Mouse (Mus musculus) embryonic facial prominence, embryonic 12.5 days (tissue): ENCODE data around the gene Crybg3. TPM values are rescaled to one million over a fixed set of nuclear protein-coding genes. Genes with fewer than 3 reads are reported as not detected.

ENCODE experiments used
- ATAC-seq: fragments of 200-750 bp; cut with Nextera tagmentation; 2 replicates; pipeline ENCODE4 v1.8.0; 2017; ENCODE audit not compliant: insufficient number of reproducible peaks, insufficient read depth, low FRiP score, low TSS enrichment
- H3K27ac ChIP-seq: fragments of 300-500 bp; sonication (generic); 2 replicates; pipeline ENCODE4 v1.5.1; 2016; ENCODE audit warnings: mild to moderate bottlenecking
- H3K27me3 ChIP-seq: fragments of 300-500 bp; sonication (generic); 2 replicates; pipeline ENCODE4 v1.6.1; 2016; ENCODE audit warnings: mild to moderate bottlenecking, moderate library complexity
- H3K36me3 ChIP-seq: fragments of 300-500 bp; sonication (generic); 2 replicates; pipeline ENCODE4 v1.6.1; 2016; ENCODE audit warnings: mild to moderate bottlenecking
- H3K4me1 ChIP-seq: fragments of 300-500 bp; sonication (generic); 2 replicates; pipeline ENCODE4 v1.6.1; 2016
- H3K4me2 ChIP-seq: fragments of 300-500 bp; sonication (generic); replicated peaks from 2 replicates; pipeline ENCODE4 v1.6.1; 2016; ENCODE audit warnings: mild to moderate bottlenecking, moderate library complexity
- H3K4me3 ChIP-seq: fragments of 300-500 bp; sonication (generic); 2 replicates; pipeline ENCODE4 v1.5.1; 2016; ENCODE audit warnings: mild to moderate bottlenecking
- H3K9ac ChIP-seq: fragments of 300-500 bp; sonication (generic); 2 replicates; pipeline ENCODE4 v1.6.1; 2016; ENCODE audit warnings: mild to moderate bottlenecking, moderate library complexity
- H3K9me3 ChIP-seq: fragments of 300-500 bp; sonication (generic); 2 replicates; pipeline ENCODE4 v1.6.1; 2016; ENCODE audit warnings: mild to moderate bottlenecking, moderate library complexity
- WGBS: fragments of 180-500 bp; shearing (Covaris S2); methylation state at CpG from one replicate; pipeline ENCODE4 v1.1.7; 2016; 5-methylcytosine and 5-hydroxymethylcytosine counted together
- polyA plus RNA-seq: library from polyadenylated mRNA; unstranded; fragments of >200 nt; fragmentation: Nextera tagmentation; extraction: Ambion mirVana; gene quantifications from 2 replicates; pipeline ENCODE4 v1.2.1, GENCODE M21; 2016

The Crybg3 gene
- polyA plus RNA-seq, 1 experiment from 2014 or later = 8.8 TPM

DNA sequence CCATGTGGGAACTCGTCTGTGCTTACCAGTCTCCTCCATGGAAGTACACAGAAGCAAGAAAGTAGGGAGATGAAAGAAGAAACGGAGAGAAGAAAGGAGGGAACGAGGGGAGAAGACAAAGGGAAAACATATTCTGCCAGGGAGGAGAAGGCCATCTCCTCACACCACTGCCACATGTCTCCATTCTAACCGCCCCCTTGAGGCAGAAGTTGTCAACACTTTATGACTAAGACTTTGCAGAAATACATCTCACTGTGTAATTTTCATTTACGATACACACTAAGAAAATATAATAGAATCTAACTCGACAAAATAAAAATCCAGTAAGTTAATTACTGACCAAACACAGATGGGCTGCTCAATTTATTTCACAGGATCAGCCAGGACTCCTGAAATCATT, 73.8 kb downstream of the Crybg3 start:
- no peak for ATAC-seq
- Histone ChIP-seq H3K9ac (no peak overlapping the region), H3K4me3 (no peak overlapping the region), H3K27ac (no peak overlapping the region), H3K36me3 (peaks cover 9% of the 10 kb centered on the region; the same call in 1 of the 2 replicates), H3K4me1 (no peaks in the 10 kb centered on the region), H3K9me3 (0 out of 2 replicates have a peak, but pooled peaks cover 7% of the 10 kb centered on the region), H3K4me2 (no peak overlapping the region), H3K27me3 (no peaks in the 10 kb centered on the region)
- WGBS = 71% methylated on average over 6 of the region's 6 CpGs

DNA sequence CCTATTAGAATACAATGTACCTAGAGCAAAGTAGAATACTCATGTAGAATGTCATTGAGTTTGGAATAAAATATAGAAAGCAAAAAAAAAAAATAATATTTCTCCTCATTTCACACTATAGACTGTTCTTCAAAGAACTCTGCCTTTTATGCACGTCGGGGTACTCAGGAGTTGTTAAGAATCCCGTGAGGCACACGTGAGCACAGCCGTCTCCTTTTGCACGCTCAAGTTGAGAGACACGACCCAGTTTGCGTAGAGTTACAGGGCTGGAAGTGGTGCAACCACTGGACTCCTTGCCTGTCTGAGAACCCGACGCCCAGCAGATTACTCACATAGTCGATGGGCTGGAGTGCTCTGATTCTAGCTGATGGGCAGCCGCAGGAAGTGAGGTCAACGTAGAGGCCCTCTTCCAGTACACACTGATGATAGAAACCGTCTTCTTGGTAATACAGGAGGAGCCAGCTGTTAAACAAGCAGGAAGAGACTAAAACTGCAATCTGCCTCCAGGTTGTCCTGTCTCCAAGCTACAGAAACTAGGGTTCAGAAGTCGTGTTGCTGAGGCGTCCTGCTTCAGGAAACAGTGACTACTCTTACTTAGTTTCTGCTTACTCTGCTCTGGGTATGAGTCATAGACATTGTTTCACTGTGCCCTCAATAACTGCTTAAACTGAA, 78.9 kb downstream of the Crybg3 start:
- no peak for ATAC-seq
- H3K4me2 ChIP-seq = no peak overlapping the region
- peaks cover 6% of the 10 kb centered on the region for H3K4me1 ChIP-seq
- WGBS = 82% methylated on average over 16 of the region's 16 CpGs
- no peak overlapping the region for H3K9ac ChIP-seq
- no peak overlapping the region for H3K4me3 ChIP-seq
- no peaks in the 10 kb centered on the region for H3K36me3 ChIP-seq
- no peaks in the 10 kb centered on the region for H3K27me3 ChIP-seq
- H3K27ac ChIP-seq = no peak overlapping the region
- H3K9me3 ChIP-seq = no peaks in the 10 kb centered on the region

DNA sequence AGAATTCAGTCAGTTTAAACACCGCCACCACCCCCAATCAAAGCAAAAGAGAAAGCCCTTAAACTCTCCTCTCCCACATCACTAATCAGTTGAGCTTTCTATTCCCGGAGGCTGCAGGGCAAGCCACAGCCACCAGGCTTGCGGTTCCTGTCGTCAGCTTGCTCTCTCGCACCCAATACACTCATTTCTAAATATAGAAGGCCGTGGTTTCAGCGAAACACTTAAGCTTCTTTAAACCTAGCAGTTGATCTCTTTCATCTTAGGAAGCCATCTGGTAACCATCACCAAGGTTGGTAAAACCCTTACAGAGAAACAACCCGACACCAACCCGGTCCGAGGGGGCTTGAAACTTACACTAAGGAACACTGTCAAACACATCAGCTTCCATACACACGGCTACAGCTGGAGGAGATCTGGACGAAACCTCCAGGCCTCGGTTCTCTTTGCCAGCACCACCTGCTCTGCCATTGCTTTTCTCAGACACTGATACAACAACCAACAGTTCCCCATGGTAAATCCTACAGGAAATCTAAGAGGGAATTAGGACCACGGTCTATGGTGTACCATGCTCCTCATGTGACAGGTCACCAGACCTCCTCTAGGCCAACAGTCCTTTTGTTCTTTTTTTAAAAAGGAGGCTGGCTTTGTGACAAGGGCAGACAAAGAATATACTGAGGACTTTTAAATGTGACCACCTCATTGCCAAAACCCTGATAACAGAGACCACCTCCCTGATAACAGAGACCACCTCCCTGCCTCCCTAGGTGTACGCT, 83.1 kb downstream of the Crybg3 start:
- H3K9ac ChIP-seq = no peak overlapping the region
- no peaks in the 10 kb centered on the region for H3K27me3 ChIP-seq
- 31% methylated on average over 15 of the region's 15 CpGs for WGBS
- ATAC-seq = peak; percentile 75; the same call in 1 of the 2 replicates
- no peaks in the 10 kb centered on the region; the same call in 1 of the 2 replicates for H3K36me3 ChIP-seq
- no peak overlapping the region for H3K4me3 ChIP-seq
- no peaks in the 10 kb centered on the region for H3K9me3 ChIP-seq
- no peak overlapping the region for H3K4me2 ChIP-seq
- peaks cover 7% of the 10 kb centered on the region for H3K4me1 ChIP-seq
- no peak overlapping the region for H3K27ac ChIP-seq

DNA sequence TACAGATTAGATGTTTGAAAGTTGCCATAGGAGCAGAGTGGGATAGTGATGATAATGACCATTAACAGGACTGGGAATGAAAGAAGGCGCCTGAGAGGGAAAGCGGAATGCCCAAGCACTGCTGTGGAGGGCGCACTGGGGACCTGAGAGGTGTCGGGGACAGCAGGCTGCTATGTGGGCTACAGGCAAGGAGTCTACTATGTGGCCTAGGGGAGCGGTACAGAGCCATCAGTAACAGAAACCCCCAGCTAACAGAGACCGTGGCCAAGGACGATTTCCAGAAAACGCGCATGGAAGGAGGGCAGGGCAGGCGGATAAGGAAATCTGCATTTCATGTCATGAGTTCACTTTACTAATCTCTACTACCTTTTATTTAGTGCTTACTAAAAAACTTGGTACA, 83.8 kb downstream of the Crybg3 start:
- 78% methylated on average over 10 of the region's 10 CpGs for WGBS
- no peak for ATAC-seq

DNA sequence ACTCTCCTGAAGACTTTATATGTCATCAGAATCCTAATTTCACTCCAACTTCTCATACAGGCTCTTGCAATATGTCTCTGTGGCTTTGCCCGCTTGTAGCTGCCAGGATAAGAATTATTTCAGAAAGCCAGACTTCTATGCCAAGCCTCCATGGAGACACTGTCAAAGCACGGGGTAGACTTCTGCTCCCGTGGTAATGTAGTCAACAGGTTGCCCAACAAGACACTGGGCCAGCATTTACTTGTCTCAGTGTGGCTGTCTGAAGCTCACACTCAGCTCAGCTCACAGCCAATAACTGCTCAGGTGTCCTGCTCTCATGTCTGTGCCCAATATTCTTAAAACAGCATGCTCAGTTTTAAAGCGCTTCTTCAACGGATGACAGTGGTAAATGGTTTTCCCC, 85.6 kb downstream of the Crybg3 start:
- H3K4me1 ChIP-seq = peaks cover 7% of the 10 kb centered on the region
- WGBS = 90% methylated on average over 5 of the region's 5 CpGs

More for the DNA sequence above, 83.8 kb downstream of the Crybg3 start:
- Histone ChIP-seq H3K27ac (no peak overlapping the region), H3K4me1 (peaks cover 7% of the 10 kb centered on the region), H3K9ac (no peak overlapping the region), H3K4me3 (no peak overlapping the region), H3K4me2 (no peak overlapping the region), H3K36me3 (no peaks in the 10 kb centered on the region; the same call in 1 of the 2 replicates), H3K9me3 (no peaks in the 10 kb centered on the region), H3K27me3 (no peaks in the 10 kb centered on the region)

DNA sequence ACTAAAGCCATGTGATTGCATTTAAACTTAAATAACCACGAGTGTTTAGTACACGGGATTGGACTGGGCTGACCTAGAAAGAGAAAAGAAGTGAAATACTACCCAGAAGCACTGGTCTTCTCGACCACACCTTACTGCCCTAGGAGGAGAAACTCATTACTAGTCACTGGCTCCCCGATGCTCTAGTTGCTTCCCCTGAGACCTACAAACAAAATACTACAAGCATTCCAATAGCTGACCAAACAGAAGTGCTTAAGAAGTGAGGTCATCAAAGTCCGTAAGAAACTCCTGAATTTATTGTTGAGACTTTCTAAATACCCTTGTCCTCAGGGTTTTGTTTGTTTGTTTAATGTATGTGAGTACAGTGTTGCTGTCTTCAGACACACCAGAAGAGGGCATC, 90.9 kb downstream of the Crybg3 start:
- Histone ChIP-seq H3K4me3 (no peak overlapping the region), H3K4me1 (no peaks in the 10 kb centered on the region), H3K36me3 (0 out of 2 replicates have a peak, but pooled peaks cover 7% of the 10 kb centered on the region), H3K9me3 (no peaks in the 10 kb centered on the region), H3K4me2 (no peak overlapping the region), H3K9ac (no peak overlapping the region), H3K27me3 (no peaks in the 10 kb centered on the region), H3K27ac (no peak overlapping the region)
- ATAC-seq = no peak
- WGBS = 85% methylated on average over 5 of the region's 5 CpGs

More for the DNA sequence above, 85.6 kb downstream of the Crybg3 start:
- Histone ChIP-seq H3K4me3 (no peak overlapping the region), H3K27ac (no peak overlapping the region), H3K9ac (no peak overlapping the region), H3K9me3 (no peaks in the 10 kb centered on the region), H3K36me3 (no peaks in the 10 kb centered on the region; the same call in 1 of the 2 replicates), H3K4me2 (no peak overlapping the region), H3K27me3 (no peaks in the 10 kb centered on the region)
- ATAC-seq = no peak

DNA sequence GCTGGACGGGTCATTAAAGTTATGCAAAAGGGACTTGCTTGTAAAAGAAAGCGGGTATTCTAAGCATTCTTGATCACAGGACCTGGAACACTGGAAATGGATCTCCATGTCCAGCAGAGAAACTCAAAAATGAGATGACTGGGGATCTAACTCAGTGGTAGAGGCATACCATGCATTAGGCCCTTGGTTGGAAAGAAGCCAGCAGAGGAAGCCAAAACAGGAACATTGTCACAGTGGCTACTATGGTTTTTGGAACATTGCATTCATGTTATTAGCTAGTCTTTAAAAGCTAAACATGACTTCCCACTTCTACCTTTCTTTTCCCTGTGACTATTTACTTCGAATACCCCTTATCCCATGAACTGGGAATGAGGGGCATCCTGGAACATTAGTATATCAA, 101.6 kb downstream of the Crybg3 start:
- H3K9me3 ChIP-seq = no peaks in the 10 kb centered on the region
- no peak overlapping the region for H3K9ac ChIP-seq
- no peak overlapping the region for H3K27ac ChIP-seq
- H3K4me1 ChIP-seq = no peaks in the 10 kb centered on the region
- ATAC-seq = no peak
- WGBS = 94% methylated on average over 3 of the region's 3 CpGs
- H3K36me3 ChIP-seq = 0 out of 2 replicates have a peak, but pooled peaks cover 2% of the 10 kb centered on the region
- no peaks in the 10 kb centered on the region for H3K27me3 ChIP-seq
- no peak overlapping the region for H3K4me2 ChIP-seq
- H3K4me3 ChIP-seq = no peak overlapping the region

DNA sequence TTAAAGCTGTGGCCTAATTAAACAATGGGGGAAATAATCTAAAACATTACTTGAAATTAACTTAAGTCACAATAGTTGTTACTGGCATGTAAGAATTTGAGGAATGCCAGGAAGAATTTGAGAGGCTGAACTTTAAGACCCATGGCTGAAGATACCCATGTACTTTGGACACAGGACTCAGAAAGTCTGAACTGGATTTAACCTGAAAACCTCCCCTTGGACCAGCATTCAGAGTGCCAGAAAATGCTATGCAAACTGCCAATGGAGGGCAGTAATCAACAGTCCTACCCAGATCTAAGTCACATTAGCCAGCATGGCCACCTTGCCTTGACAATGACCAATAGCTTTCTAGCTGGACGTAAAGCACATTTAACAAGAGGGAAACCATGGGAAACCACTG, 102.8 kb downstream of the Crybg3 start:
- Histone ChIP-seq H3K4me3 (no peak overlapping the region), H3K4me1 (no peaks in the 10 kb centered on the region), H3K9ac (no peak overlapping the region), H3K9me3 (no peaks in the 10 kb centered on the region), H3K4me2 (no peak overlapping the region), H3K27ac (no peak overlapping the region), H3K27me3 (no peaks in the 10 kb centered on the region), H3K36me3 (peaks cover 11% of the 10 kb centered on the region; the same call in 1 of the 2 replicates)
- ATAC-seq = no peak
- 92% methylated on average over 1 of the region's 1 CpGs for whole genome bisulfite sequencing

DNA sequence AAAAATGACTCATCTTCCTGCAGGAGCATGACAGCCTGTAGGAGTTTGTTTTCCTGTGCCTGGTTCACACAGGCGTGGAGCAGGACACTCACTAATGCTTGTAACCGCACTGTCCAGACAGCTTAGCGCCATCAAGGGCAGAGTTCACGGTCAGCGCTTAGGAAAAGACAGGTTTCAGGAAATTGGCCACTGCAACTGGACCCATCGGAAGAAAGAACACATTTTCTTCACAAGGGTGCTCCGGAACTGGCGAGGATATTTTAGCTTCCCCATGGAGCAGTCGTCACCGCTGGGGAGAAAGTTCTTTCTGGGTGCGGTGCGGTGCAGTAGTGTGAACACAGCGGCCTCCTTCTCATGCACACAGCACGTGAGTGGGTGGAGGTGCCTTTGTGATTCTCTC, 107.6 kb downstream of the Crybg3 start:
- Histone ChIP-seq H3K27me3 (no peaks in the 10 kb centered on the region), H3K4me3 (no peak overlapping the region), H3K4me1 (no peaks in the 10 kb centered on the region), H3K36me3 (peaks cover 34% of the 10 kb centered on the region), H3K27ac (no peak overlapping the region), H3K9me3 (no peaks in the 10 kb centered on the region), H3K9ac (no peak overlapping the region), H3K4me2 (no peak overlapping the region)
- WGBS = 90% methylated on average over 14 of the region's 14 CpGs
- ATAC-seq = no peak

DNA sequence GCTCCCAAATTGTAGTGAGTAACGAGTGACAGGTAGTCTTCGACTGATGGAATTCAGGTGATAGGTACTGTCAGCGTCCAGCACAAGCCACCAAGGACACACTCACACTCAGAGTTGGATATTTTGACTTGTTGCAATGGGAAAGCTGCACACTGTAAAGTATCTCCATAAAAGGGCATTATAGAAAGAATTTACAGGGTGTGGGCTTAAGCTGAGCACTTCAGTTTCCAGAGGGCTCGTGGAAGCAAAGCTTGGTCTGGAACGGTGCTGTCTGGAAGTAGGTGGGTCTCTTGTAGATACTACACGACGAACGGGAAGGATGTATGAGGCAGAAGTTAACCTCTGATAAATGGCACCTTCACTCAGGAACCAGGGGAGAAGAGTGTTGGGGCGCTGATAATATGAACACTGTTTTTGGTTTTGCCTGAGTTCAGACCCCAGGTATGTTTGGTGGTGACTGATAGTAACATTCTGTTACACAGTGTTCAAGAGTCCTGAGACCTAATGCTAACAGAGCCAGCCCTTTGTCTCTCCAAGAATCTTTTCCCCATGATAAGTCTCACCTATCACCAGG, 112.7 kb downstream of the Crybg3 start:
- Histone ChIP-seq H3K27ac (no peak overlapping the region), H3K4me2 (no peak overlapping the region), H3K4me1 (no peaks in the 10 kb centered on the region), H3K9me3 (no peaks in the 10 kb centered on the region), H3K9ac (no peak overlapping the region), H3K36me3 (peaks cover 50% of the 10 kb centered on the region), H3K27me3 (no peaks in the 10 kb centered on the region), H3K4me3 (no peak overlapping the region)
- 88% methylated on average over 9 of the region's 9 CpGs for WGBS
- no peak for ATAC-seq

DNA sequence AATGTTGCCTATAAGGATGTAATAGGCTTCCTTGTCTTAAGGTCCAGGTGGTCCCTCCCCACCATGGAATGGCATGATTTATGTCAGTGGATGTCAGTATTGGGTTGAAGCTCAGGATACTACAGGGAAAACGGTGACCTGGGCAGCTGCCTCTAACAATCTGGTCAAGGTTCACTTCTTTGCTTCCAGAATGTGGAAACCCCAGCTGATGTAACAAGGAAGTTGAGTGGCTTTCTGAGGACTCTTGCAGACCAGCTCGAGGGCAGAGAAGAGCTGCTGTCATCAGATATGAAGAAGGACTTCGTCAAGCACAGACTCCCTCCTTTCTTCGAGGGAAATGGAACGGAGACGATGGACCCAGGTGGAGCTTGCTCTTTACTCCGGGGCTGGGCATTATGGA, 113.5 kb downstream of the Crybg3 start:
- H3K9ac ChIP-seq = no peak overlapping the region
- peaks cover 52% of the 10 kb centered on the region for H3K36me3 ChIP-seq
- no peaks in the 10 kb centered on the region for H3K27me3 ChIP-seq
- H3K27ac ChIP-seq = no peak overlapping the region
- H3K4me2 ChIP-seq = no peak overlapping the region
- H3K4me1 ChIP-seq = no peaks in the 10 kb centered on the region
- no peaks in the 10 kb centered on the region for H3K9me3 ChIP-seq
- WGBS = 78% methylated on average over 7 of the region's 7 CpGs
- H3K4me3 ChIP-seq = no peak overlapping the region
- ATAC-seq = no peak

DNA sequence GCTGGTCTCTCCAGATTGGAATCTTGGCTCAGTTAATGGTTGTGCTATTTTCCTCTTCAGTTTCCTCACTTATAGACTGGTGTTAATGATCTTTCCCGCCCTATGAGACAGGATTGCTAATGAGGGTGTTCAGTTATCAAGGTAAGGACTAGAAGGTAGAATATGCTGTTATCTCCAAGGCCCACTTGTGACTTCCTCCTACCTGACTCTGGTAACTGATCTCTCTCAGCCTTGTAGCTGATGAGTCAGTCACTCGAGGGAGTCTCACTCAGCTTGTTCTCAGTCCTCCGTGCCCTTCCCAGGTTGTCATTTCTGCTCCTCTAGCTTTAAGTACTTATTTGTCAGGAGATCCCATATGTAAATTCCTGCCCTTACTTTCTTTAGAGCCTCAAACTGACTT, 122.8 kb downstream of the Crybg3 start:
- Histone ChIP-seq H3K9me3 (no peaks in the 10 kb centered on the region), H3K4me2 (no peak overlapping the region), H3K36me3 (peaks cover 13% of the 10 kb centered on the region), H3K27ac (no peak overlapping the region), H3K27me3 (no peaks in the 10 kb centered on the region), H3K4me3 (no peak overlapping the region), H3K9ac (no peak overlapping the region), H3K4me1 (no peaks in the 10 kb centered on the region)
- ATAC-seq = no peak
- 85% methylated on average over 3 of the region's 3 CpGs for WGBS
